Mouse (Mus musculus): ENCODE measurements at regions not wholly inside any gene's neighbourhood (a gene's known extent, or its start where the extent isn't known, plus 50 kb on each side); places are given as distances from the start of the nearest gene placed in this dataset.

DNA sequence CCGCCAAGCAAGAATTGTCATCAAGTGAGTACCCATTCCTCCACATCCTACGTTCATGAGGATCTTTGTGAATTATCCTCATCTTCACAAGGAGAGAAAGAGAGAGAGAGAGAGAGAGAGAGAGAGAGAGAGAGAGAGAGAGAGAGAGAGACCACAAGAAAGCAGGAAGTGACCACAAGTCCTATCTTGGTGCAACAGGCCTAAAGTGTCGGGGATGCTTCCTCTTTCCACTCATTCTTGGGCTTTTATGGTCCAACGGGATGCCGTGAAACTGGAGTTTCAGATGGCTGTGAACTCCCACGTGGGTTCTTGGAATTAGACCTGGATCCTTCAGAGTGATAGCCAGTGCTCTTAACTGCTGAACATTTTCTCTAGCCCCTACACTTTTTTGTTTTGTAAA, 53.1 kb upstream of the Rai14 start:
- Histone ChIP-seq H3K4me2 (no peak overlapping the region), H3K36me3 (no peaks in the 10 kb centered on the region), H3K4me3 (replicated peaks) (no peak overlapping the region), H3K27ac (no peak overlapping the region), H3K27me3 (no peaks in the 10 kb centered on the region), H3K4me1 (replicated peaks) (no peaks in the 10 kb centered on the region), H3K9ac (no peak overlapping the region), H3K9me3 (replicated peaks) (no peaks in the 10 kb centered on the region)
- DNase-seq: peak; percentile 7
- 18% methylated on average over 6 of the region's 6 CpGs for WGBS (ENCODE audit: insufficient replicate concordance)
- no peak for ATAC-seq (ENCODE audit: low read depth)

DNA sequence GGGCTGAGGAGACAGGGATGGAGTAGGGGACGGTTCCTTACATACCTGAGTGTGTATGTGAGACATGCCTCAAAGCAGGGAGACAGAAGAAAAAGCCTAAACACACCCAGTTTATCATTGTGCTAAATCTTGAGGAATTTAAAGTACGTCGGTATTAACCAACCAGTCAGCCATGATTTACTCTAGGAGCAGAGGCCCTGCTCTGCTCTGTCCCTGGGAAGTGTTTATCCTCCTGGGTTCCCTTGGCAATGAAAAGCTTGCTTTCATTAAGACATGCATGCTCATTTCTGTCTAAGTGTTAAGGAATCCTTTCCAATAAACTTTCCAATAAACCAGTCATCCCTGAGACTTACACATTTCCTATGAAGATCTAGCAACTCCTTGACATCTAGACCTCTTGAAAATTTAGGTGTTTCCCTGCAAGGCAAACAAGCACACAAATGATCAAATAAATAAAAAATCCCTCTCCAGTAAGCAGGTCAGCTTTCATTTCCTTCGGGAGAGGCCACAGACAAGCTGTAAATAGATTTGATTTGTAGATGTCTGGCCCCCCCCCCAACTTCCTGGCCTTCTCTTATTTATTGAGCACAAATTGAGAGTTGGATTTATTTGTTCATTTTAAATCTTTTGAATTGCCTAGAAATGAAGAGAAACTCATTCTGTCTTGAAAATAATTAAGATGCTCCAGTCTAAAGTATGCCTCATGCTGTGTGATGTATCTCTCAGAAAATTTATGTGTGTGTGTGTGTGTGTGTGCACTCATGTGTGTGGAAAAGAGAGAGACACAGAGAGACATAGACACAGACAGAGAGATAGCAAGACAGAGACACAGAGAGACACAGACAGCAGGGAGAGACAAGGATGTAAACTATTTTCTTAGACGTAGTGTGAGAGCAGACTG, 56.2 kb upstream of the Rai14 start:
- Histone ChIP-seq H3K27me3 (no peaks in the 10 kb centered on the region), H3K4me2 (no peak overlapping the region), H3K27ac (no peak overlapping the region), H3K36me3 (no peaks in the 10 kb centered on the region), H3K4me1 (replicated peaks) (no peaks in the 10 kb centered on the region), H3K9ac (no peak overlapping the region), H3K9me3 (replicated peaks) (no peaks in the 10 kb centered on the region), H3K4me3 (replicated peaks) (no peak overlapping the region)
- ATAC-seq (ENCODE audit: low read depth) (no peak), DNase-seq (no peak)
- 47% methylated on average over 5 of the region's 5 CpGs for WGBS (ENCODE audit: insufficient replicate concordance)

DNA sequence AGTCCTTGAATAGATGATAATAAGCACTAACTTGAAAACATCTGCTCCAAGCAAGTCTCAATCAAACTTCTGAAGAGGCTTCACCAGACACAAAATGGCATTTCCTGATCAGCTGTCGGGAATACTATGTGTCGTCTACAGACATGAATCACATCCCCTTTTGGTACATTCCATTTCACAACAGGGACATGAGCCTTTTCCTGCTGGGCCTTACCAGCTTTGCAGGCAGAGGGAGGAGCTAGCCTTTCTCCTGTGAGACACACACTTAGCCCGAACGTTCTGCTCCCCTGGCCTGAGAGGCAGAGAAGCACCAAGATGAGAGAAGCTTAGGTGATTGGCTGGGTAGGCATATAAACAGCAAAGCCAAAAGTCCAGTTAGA, 56.9 kb upstream of the Rai14 start:
- Histone ChIP-seq H3K4me3 (replicated peaks) (no peak overlapping the region), H3K27me3 (no peaks in the 10 kb centered on the region), H3K36me3 (no peaks in the 10 kb centered on the region), H3K27ac (no peak overlapping the region), H3K9ac (no peak overlapping the region), H3K4me2 (no peak overlapping the region), H3K9me3 (replicated peaks) (no peaks in the 10 kb centered on the region), H3K4me1 (replicated peaks) (no peaks in the 10 kb centered on the region)
- ATAC-seq (ENCODE audit: low read depth) (no peak), DNase-seq (no peak)
- 24% methylated on average over 4 of the region's 4 CpGs for WGBS (ENCODE audit: insufficient replicate concordance)

DNA sequence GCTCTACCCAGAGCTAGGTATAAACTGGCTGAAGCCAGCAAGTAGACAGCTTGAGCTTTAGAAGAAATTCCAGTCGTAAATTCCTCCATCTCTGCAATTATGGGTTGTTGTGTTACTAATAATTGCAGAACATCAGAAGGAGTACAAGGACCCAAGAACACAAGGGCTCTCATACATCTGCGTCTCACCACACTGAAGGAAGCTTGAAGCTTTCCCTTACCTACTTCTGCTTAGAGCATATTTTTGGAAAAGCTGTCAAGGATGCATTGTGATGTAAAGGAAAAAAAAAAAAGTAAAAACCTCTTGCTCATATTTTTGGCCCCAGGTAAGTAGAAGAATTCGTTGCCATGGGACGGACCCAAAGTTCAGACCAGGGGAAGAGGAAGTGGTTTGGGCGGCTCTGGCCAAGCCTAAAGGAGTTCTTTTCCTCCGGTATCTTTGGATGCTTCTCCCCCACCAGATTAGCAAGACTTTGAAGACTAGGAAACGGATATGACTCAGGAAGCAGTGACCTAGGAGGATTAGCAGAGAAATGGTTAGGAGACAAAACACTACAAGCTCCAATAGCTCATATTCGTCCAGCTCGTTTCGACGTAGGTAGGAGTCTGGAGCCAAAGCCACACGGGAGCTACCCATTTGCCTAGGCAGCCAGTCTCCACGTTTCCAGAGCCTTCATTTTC, 65.7 kb upstream of the Rai14 start:
- H3K9ac ChIP-seq: no peak overlapping the region
- ATAC-seq (ENCODE audit: low read depth) (no peak), DNase-seq (no peak)
- H3K36me3 ChIP-seq: no peaks in the 10 kb centered on the region
- no peaks in the 10 kb centered on the region for H3K9me3 ChIP-seq (replicated peaks)
- no peak overlapping the region for H3K4me2 ChIP-seq
- H3K27me3 ChIP-seq: no peaks in the 10 kb centered on the region
- H3K4me1 ChIP-seq (replicated peaks): no peaks in the 10 kb centered on the region
- no peak overlapping the region for H3K4me3 ChIP-seq (replicated peaks)
- WGBS (ENCODE audit: insufficient replicate concordance): 20% methylated on average over 13 of the region's 13 CpGs
- no peak overlapping the region for H3K27ac ChIP-seq

DNA sequence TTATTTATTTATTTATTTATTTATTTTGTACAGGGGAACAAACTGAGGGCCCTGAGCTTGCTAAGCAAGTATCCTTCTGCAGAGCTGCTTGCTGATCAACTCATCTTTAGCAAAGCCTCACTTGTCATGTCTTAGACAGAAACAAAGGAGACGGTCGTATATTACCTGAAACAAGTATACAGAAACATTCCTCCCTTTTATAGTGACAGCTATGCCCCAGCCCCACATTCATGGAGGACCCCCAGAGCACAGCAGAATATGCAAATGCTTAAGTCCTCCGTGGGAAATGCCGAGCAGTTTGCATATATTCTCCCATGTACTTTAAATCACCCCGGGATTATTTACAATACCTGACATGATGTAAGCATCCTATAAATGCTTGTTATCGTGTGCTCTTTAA, 74.9 kb upstream of the Rai14 start:
- DNase-seq: no peak
- Histone ChIP-seq H3K36me3 (no peaks in the 10 kb centered on the region), H3K4me3 (replicated peaks) (no peak overlapping the region), H3K4me1 (replicated peaks) (no peaks in the 10 kb centered on the region), H3K9me3 (replicated peaks) (no peaks in the 10 kb centered on the region), H3K9ac (no peak overlapping the region), H3K27ac (no peak overlapping the region), H3K4me2 (no peak overlapping the region), H3K27me3 (no peaks in the 10 kb centered on the region)
- 66% methylated on average over 6 of the region's 6 CpGs for WGBS (ENCODE audit: insufficient replicate concordance)
- no peak for ATAC-seq (ENCODE audit: low read depth)

DNA sequence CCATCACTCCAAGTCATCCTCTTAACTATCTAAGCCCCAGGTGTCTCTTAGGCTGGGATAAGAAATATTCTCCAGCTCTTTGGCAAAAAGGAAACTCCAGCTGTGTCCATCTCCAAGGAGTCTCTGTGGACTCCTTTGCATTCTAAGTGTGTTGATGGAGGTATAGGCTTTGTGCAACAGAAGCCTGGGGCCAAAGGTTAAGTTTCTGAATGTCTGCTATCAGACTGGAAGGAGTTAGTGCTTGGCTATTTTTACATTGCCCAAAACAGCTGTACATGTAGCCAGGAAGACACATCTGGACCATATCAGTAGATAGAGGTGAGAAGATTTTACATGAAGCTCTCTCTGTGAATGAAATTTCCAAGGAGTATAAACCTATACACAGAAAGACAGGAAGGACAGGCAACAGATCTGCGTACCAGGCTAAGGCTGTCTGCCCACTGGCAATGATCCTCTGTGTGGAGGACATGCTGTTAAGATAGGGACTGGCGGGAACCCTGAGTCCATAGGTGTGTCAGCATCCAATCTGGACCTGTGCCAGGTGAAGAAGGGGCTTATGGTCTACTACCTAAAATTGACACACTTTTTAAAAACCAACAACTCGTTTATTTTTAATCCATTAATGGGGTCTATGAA, 76.6 kb upstream of the Rai14 start:
- H3K4me3 ChIP-seq (replicated peaks): no peak overlapping the region
- no peaks in the 10 kb centered on the region for H3K9me3 ChIP-seq (replicated peaks)
- H3K36me3 ChIP-seq: no peaks in the 10 kb centered on the region
- H3K27ac ChIP-seq: no peak overlapping the region
- H3K4me1 ChIP-seq (replicated peaks): no peaks in the 10 kb centered on the region
- H3K27me3 ChIP-seq: no peaks in the 10 kb centered on the region
- WGBS (ENCODE audit: insufficient replicate concordance): 46% methylated on average over 3 of the region's 3 CpGs
- no peak overlapping the region for H3K9ac ChIP-seq
- no peak for ATAC-seq (ENCODE audit: low read depth)
- DNase-seq: no peak
- no peak overlapping the region for H3K4me2 ChIP-seq

DNA sequence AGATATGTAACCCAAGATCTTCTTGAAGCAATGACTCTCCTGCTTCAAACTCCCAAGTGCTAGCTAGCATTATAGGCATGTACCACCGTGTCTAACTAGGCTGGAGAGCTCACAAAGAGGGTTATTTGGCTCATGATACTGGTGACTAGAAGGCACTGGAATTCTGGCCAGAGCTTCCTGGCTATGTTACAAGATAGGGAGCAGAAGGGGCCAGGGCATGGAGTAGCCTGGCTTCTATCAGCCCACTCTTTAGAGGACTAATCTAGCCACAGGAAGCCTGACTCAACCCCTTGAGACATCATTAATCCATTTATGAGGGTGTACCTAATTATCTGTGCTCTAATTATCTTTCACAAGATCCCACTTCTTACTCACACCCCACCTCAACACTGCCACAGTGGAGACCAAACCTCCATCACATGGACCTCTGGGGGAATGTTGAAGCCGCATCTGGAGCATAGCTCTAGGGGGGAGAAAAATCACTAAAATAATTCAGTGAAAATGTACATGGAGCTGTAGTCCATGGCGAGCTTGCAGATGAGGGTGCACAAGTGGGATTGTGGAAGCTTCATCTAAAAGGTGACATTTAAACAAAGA, 77.2 kb upstream of the Rai14 start:
- Histone ChIP-seq H3K4me1 (replicated peaks) (no peaks in the 10 kb centered on the region), H3K9ac (no peak overlapping the region), H3K4me2 (no peak overlapping the region), H3K36me3 (no peaks in the 10 kb centered on the region), H3K9me3 (replicated peaks) (no peaks in the 10 kb centered on the region), H3K27ac (no peak overlapping the region), H3K4me3 (replicated peaks) (no peak overlapping the region), H3K27me3 (no peaks in the 10 kb centered on the region)
- no peak for ATAC-seq (ENCODE audit: low read depth)
- no peak for DNase-seq
- 59% methylated on average over 3 of the region's 3 CpGs for WGBS (ENCODE audit: insufficient replicate concordance)

DNA sequence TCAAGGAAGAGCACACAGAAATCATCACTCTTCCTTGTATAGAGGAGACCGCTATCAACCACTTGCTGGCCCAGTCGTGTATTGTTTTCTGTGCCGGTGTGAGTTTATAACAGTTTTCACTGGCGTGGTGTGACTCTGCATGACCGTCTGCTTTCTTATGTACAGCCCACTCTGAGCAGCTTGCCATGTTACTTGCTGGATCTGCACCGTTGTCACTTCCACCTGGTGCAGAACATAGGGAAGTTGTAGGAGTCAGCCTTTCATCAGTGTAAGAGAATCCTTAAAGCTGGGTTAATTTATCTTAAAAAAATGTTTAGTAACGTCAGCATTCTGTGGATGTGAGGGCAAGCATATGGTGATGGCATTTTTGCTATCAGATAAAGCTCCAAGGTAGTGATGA, 77.7 kb upstream of the Rai14 start:
- no peaks in the 10 kb centered on the region for H3K4me1 ChIP-seq (replicated peaks)
- H3K4me2 ChIP-seq: no peak overlapping the region
- 64% methylated on average over 7 of the region's 7 CpGs for WGBS (ENCODE audit: insufficient replicate concordance)
- no peak overlapping the region for H3K9ac ChIP-seq
- H3K4me3 ChIP-seq (replicated peaks): no peak overlapping the region
- DNase-seq (no peak), ATAC-seq (ENCODE audit: low read depth) (no peak)
- H3K27ac ChIP-seq: no peak overlapping the region
- no peaks in the 10 kb centered on the region for H3K9me3 ChIP-seq (replicated peaks)
- H3K27me3 ChIP-seq: no peaks in the 10 kb centered on the region
- H3K36me3 ChIP-seq: no peaks in the 10 kb centered on the region

DNA sequence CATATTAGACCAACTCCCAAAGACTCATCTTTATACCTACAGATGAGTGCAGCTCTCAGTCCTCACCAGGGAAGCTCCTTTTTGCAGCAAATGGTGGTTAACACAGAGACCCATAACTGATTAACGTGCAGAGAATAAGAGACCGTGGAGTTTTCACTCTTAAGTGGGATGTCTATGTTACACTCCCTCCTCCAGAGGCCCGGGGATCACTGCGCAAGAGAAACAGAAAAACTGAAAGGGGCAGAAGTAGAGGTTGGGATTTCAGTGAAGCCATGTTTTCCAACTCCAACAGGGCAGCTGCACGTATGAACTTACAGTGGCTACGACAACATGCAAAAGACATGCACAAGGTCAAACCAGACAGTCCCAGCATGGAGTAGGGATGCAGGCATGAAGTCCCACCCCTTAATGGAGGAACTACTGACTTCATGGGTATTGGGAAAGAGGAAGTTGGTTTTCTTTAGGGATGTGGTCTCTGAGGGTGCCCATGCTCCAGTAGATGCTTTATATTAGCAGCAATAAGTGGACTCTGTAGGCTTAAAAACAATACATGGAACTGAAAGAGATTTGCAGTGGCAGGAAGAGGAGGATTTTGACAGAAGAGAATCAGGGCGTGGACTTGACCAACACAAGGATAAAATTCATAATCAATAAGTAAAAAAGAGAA, 80.8 kb upstream of the Rai14 start:
- DNase-seq (no peak), ATAC-seq (ENCODE audit: low read depth) (no peak)
- H3K4me1 ChIP-seq (replicated peaks): no peaks in the 10 kb centered on the region
- no peaks in the 10 kb centered on the region for H3K27me3 ChIP-seq
- no peaks in the 10 kb centered on the region for H3K9me3 ChIP-seq (replicated peaks)
- H3K9ac ChIP-seq: no peak overlapping the region
- H3K27ac ChIP-seq: no peak overlapping the region
- no peak overlapping the region for H3K4me3 ChIP-seq (replicated peaks)
- H3K4me2 ChIP-seq: no peak overlapping the region
- H3K36me3 ChIP-seq: no peaks in the 10 kb centered on the region
- WGBS (ENCODE audit: insufficient replicate concordance): 72% methylated on average over 7 of the region's 7 CpGs

DNA sequence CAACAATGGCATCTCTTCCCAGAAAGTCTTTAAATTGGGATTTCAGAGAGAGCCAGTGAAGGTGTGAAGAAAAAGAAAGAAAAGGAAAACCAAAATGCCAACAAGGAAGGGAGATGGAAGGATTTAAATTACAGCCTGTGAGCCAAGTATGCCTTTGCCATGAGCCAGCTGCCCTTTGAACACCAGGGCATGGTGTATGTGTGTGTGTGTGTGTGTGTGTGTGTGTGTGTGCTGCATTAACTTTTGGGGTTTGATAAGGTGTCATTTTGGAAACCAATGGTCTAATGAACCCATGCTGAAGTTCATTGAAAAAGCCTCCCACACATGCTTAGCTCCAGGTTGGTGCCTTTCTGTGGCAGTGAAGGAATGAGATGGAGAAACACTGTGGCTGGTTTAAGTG, 85.2 kb upstream of the Rai14 start:
- ATAC-seq (ENCODE audit: low read depth) (no peak), DNase-seq (no peak)
- Histone ChIP-seq H3K9ac (no peak overlapping the region), H3K27ac (no peak overlapping the region), H3K9me3 (replicated peaks) (no peaks in the 10 kb centered on the region), H3K27me3 (no peaks in the 10 kb centered on the region), H3K36me3 (no peaks in the 10 kb centered on the region), H3K4me3 (replicated peaks) (no peak overlapping the region), H3K4me2 (no peak overlapping the region), H3K4me1 (replicated peaks) (no peaks in the 10 kb centered on the region)

DNA sequence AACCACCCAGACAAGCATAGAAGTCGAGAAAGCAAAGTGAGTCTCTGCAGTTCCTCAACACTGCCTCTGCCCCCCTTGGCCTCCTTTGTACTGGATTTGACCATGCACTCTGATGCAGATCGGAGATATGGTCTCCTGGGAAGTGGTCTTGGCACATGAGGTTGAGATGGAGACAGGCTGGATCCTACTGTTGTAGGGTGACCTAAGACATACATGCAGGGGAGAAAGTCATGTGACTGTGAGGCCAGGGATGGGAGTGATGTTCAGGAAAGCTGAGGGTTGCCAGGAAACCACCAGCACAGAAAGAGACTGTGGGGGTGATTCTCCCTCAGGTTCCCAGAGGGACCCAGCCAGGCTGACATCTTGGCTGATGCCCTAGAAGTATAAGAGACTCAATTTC, 99.8 kb upstream of the Rai14 start:
- H3K9ac ChIP-seq: no peak overlapping the region
- H3K27ac ChIP-seq: no peak overlapping the region
- no peak for ATAC-seq (ENCODE audit: low read depth)
- H3K36me3 ChIP-seq: no peaks in the 10 kb centered on the region
- H3K27me3 ChIP-seq: no peaks in the 10 kb centered on the region
- H3K9me3 ChIP-seq (replicated peaks): no peaks in the 10 kb centered on the region
- DNase-seq: no peak
- H3K4me1 ChIP-seq (replicated peaks): no peaks in the 10 kb centered on the region
- WGBS (ENCODE audit: insufficient replicate concordance): 41% methylated on average over 2 of the region's 2 CpGs
- H3K4me2 ChIP-seq: no peak overlapping the region
- no peak overlapping the region for H3K4me3 ChIP-seq (replicated peaks)
